Mouse (Mus musculus) spleen, adult 10 weeks (tissue): Measurements from ENCODE around the gene Pigr. TPM values are rescaled to one million over a fixed set of nuclear protein-coding genes. Genes with fewer than 3 reads are reported as not detected.

Source experiments
- polyA plus RNA-seq: library from polyadenylated mRNA; stranded (reverse); fragments of 350-450 nt; fragmentation: Illumina TruSeq; extraction: RNeasy Lipid Tissue Mini Kit (QIAGEN cat#74804); gene quantifications from one replicate; pipeline ENCODE4 v1.2.3, GENCODE M21; 2015; ENCODE audit warnings: low replicate concordance; ENCODE audit not compliant: insufficient read depth

Gene Pigr
- polyA plus RNA-seq, result 1.0 TPM

DNA sequence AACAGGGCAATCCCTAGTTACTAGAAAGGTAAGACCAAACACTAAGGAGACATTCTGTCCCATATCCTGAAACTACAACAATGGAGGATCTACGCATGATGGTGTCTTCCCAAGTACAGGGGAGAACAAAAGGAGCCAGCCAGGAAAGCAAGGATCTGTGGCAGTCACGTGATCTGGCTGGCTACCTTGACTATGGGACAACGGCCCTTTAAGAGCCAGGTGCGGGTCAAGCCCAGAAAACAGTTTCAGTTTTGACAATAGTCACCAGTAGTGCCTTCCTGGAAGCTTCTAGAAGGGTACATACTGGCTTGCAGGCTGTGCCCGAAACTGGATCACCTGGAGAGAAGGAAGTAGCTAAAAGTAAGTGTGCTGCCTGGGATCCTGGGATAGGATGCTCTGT lies at the start of gene Pigr:
Gene Pigr, plus strand, starts transcription at position 237 of the 400 bp plus-strand sequence.

GRCm38 (mm10) chr1:130800602-130801001 lies 25.9 kb upstream of the Pigr start, which contains the start of gene Fcamr:
Fcamr (plus strand) TSS chr1:130800902.

GRCm38 (mm10) chr1:130865541-130866221 lies 39.2 kb downstream of the Pigr start, which contains the start of gene Fcmr:
Fcmr (plus strand) TSS chr1:130865669.

GRCm38 (mm10) chr1:130887354-130887753 lies 60.9 kb downstream of the Pigr start, which contains the start of gene Il24:
Il24 (minus strand) TSS chr1:130887454.

Other genes starting within 250 kb of the Pigr start
- not detected for gene Zp3r, start 197.1 kb upstream of the Pigr start, polyA plus RNA-seq
- not detected for gene C4bp, start 165.1 kb upstream of the Pigr start, polyA plus RNA-seq
- 0.28 TPM for gene Gm29427, start 110.9 kb upstream of the Pigr start, polyA plus RNA-seq
- gene Yod1, start 109.4 kb upstream of the Pigr start, polyA plus RNA-seq, result 14.2 TPM
- 23.9 TPM for gene Pfkfb2, start 97.4 kb upstream of the Pigr start, polyA plus RNA-seq
- 0.59 TPM for gene AA986860, start 94.7 kb upstream of the Pigr start, polyA plus RNA-seq
- 3.6 TPM for gene Fcamr, start 25.8 kb upstream of the Pigr start, polyA plus RNA-seq
- 489 TPM for gene Fcmr, start 39.0 kb downstream of the Pigr start, polyA plus RNA-seq
- not detected for gene Il24, start 60.8 kb downstream of the Pigr start, polyA plus RNA-seq
- gene Il20, start 84.8 kb downstream of the Pigr start, polyA plus RNA-seq, result not detected
- not detected for gene Il19, start 113.4 kb downstream of the Pigr start, polyA plus RNA-seq
- gene Il10, start 193.2 kb downstream of the Pigr start, polyA plus RNA-seq, result 1.2 TPM